Mouse (Mus musculus) ES-Bruce4 (cell line): Measurements from ENCODE around the gene Anxa3. TPM values are rescaled to one million over a fixed set of nuclear protein-coding genes. Genes with fewer than 3 reads are reported as not detected.

ENCODE experiments used
- H3K27ac ChIP-seq: 2 replicates; pipeline ENCODE4 v1.5.1; 2012; ENCODE audit warnings: low read length, inconsistent platforms; ENCODE audit not compliant: insufficient read depth
- H3K27me3 ChIP-seq: 2 replicates; pipeline ENCODE4 v1.6.1; 2012; ENCODE audit warnings: mild to moderate bottlenecking, low read length, inconsistent platforms; ENCODE audit not compliant: control insufficient read depth, poor library complexity, insufficient read depth, severe bottlenecking
- H3K36me3 ChIP-seq: 2 replicates; pipeline ENCODE4 v1.6.1; 2012; ENCODE audit warnings: inconsistent platforms, mild to moderate bottlenecking, low read length, moderate library complexity; ENCODE audit not compliant: control insufficient read depth, poor library complexity, insufficient read depth, severe bottlenecking
- H3K4me1 ChIP-seq: one replicate; pipeline ENCODE4 v1.8.1; 2011; ENCODE audit warnings: low read length; ENCODE audit not compliant: control insufficient read depth, insufficient read depth
- H3K4me3 ChIP-seq: 2 replicates; pipeline ENCODE4 v1.5.1; 2011; ENCODE audit warnings: low read depth, mild to moderate bottlenecking, low read length
- H3K9ac ChIP-seq: 2 replicates; pipeline ENCODE4 v1.6.1; 2012; ENCODE audit warnings: low read depth, mild to moderate bottlenecking, inconsistent platforms; ENCODE audit not compliant: poor library complexity, severe bottlenecking
- H3K9me3 ChIP-seq: replicated peaks from 2 replicates; pipeline ENCODE4 v1.6.1; 2012; ENCODE audit warnings: mild to moderate bottlenecking, low read length, inconsistent platforms; ENCODE audit not compliant: control insufficient read depth, poor library complexity, insufficient read depth, severe bottlenecking
- CTCF ChIP-seq: IDR thresholded peaks from one replicate; pipeline ENCODE4 v1.8.1; 2011; ENCODE audit warnings: low read depth, low read length
- EP300 ChIP-seq: IDR thresholded peaks from 2 replicates; pipeline ENCODE4 v1.6.1; 2011; ENCODE audit warnings: low read depth, low read length; ENCODE audit not compliant: insufficient read depth
- POLR2A ChIP-seq: IDR thresholded peaks from one replicate; pipeline ENCODE4 v1.8.1; 2011; ENCODE audit warnings: low read length; ENCODE audit not compliant: insufficient read depth
- polyA plus RNA-seq: library from polyadenylated mRNA; stranded (reverse); fragments of >200 nt; gene quantifications from 2 replicates; pipeline ENCODE4 v1.2.4, GENCODE M21; 2011; ENCODE audit warnings: low read depth; ENCODE audit not compliant: missing spikeins, insufficient read depth, insufficient read length

The Anxa3 gene
- polyA plus RNA-seq, 1 experiment: 117 TPM

GRCm38 (mm10) chr5:96870996-96871395 is 77.9 kb downstream of the Anxa3 start:
- no peaks in the 10 kb centered on the region for H3K27me3 ChIP-seq
- TF ChIP-seq POLR2A (no peak), CTCF (no peak), EP300 (no peak)
- H3K9me3 ChIP-seq: no peaks in the 10 kb centered on the region
- no peak overlapping the region for H3K9ac ChIP-seq
- no peaks in the 10 kb centered on the region for H3K36me3 ChIP-seq
- no peaks in the 10 kb centered on the region for H3K4me1 ChIP-seq
- no peak overlapping the region for H3K27ac ChIP-seq
- no peak overlapping the region for H3K4me3 ChIP-seq

GRCm38 (mm10) chr5:96878178-96878577 is 85.0 kb downstream of the Anxa3 start:
- TF ChIP-seq CTCF (no peak), POLR2A (no peak), EP300 (no peak)

GRCm38 (mm10) chr5:96878851-96879540 is 85.9 kb downstream of the Anxa3 start:
- Histone ChIP-seq H3K9ac (no peak overlapping the region), H3K4me1 (peaks cover 2% of the 10 kb centered on the region), H3K9me3 (peaks cover 12% of the 10 kb centered on the region), H3K27me3 (no peaks in the 10 kb centered on the region), H3K27ac (no peak overlapping the region), H3K36me3 (no peaks in the 10 kb centered on the region), H3K4me3 (no peak overlapping the region)
- TF ChIP-seq CTCF (no peak), EP300 (no peak), POLR2A (no peak)

More at GRCm38 (mm10) chr5:96878178-96878577, 85.0 kb downstream of the Anxa3 start:
- Histone ChIP-seq H3K9me3 (peaks cover 12% of the 10 kb centered on the region), H3K36me3 (no peaks in the 10 kb centered on the region), H3K9ac (no peak overlapping the region), H3K27me3 (no peaks in the 10 kb centered on the region), H3K27ac (no peak overlapping the region), H3K4me3 (no peak overlapping the region), H3K4me1 (peaks cover 2% of the 10 kb centered on the region)

- H3K9me3 ChIP-seq: peaks cover 12% of the 10 kb centered on the region
- H3K27me3 ChIP-seq: no peaks in the 10 kb centered on the region
- H3K4me3 ChIP-seq: no peak overlapping the region
- no peak overlapping the region for H3K27ac ChIP-seq
- peaks cover 2% of the 10 kb centered on the region for H3K4me1 ChIP-seq
- no peaks in the 10 kb centered on the region for H3K36me3 ChIP-seq
- TF ChIP-seq CTCF (no peak), EP300 (no peak), POLR2A (no peak)
- H3K9ac ChIP-seq: no peak overlapping the region
Observed at GRCm38 (mm10) chr5:96880231-96880630, 87.1 kb downstream of the Anxa3 start.

DNA sequence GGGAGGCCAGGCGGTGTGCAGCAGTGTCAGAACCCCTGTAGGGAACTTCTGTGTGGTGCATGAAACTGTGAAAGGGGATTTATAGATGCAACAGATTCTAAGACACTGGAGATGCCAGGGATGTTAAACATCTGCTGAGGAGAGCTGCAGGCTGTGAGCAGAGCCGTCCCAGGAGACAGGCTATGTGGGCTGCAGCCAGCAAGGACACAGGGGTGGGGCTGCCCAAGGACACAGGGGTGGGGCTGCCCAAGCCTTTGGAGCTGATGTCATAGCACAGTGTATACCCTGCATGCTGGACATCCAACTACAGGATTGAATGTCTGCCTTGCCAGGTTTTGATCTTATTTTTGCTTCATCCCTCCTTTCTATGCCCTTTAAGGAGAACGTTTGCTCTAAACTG is 88.0 kb downstream of the Anxa3 start:
- peaks cover 12% of the 10 kb centered on the region for H3K9me3 ChIP-seq
- H3K9ac ChIP-seq: no peak overlapping the region
- no peak overlapping the region for H3K27ac ChIP-seq
- no peaks in the 10 kb centered on the region for H3K27me3 ChIP-seq
- peaks cover 2% of the 10 kb centered on the region for H3K4me1 ChIP-seq
- no peak overlapping the region for H3K4me3 ChIP-seq
- TF ChIP-seq POLR2A (no peak), CTCF (no peak), EP300 (no peak)
- no peaks in the 10 kb centered on the region for H3K36me3 ChIP-seq

GRCm38 (mm10) chr5:96881613-96882012 is 88.5 kb downstream of the Anxa3 start:
- Histone ChIP-seq H3K27ac (no peak overlapping the region), H3K9me3 (peaks cover 12% of the 10 kb centered on the region), H3K4me3 (no peak overlapping the region), H3K27me3 (no peaks in the 10 kb centered on the region), H3K4me1 (peaks cover 2% of the 10 kb centered on the region), H3K9ac (no peak overlapping the region), H3K36me3 (no peaks in the 10 kb centered on the region)
- TF ChIP-seq EP300 (no peak), CTCF (no peak), POLR2A (no peak)
